Mouse (Mus musculus): ENCODE data around the gene Rhbdf2. TPM values are rescaled to one million over a fixed set of nuclear protein-coding genes. Genes with fewer than 3 reads are reported as not detected.
"Not testable (repeated sequence)": the region's sequence is repeated elsewhere in the genome, so short reads cannot be mapped to it uniquely, and the experiment has no call there.

Gene Rhbdf2
- polyA plus RNA-seq, 1 experiment from 2014 or later, result 17.9 TPM

GRCm38 (mm10) chr11:116641168-116641567, 14.3 kb upstream of the Rhbdf2 start:
- H3K4me3 ChIP-seq (ENCODE audit: low read length), result no peak overlapping the region
- no peaks in the 10 kb centered on the region for H3K9me3 ChIP-seq (ENCODE audit: control insufficient read depth, low read length)
- no peak overlapping the region for H3K4me2 ChIP-seq (ENCODE audit: low read depth, low read length)
- H3K4me1 ChIP-seq (replicated peaks; ENCODE audit: control insufficient read depth, insufficient read depth, low read length), result peaks cover 11% of the 10 kb centered on the region
- H3K27ac ChIP-seq (ENCODE audit: low read length), result no peak overlapping the region
- H3K9ac ChIP-seq (ENCODE audit: low read length), result no peak overlapping the region
- H3K27me3 ChIP-seq (ENCODE audit: control insufficient read depth, insufficient read depth, low read depth, low read length), result no peaks in the 10 kb centered on the region
- 49% methylated on average over 5 of the region's 5 CpGs for WGBS
- H3K36me3 ChIP-seq (ENCODE audit: control insufficient read depth, insufficient read depth, low read length), result no peaks in the 10 kb centered on the region
- ATAC-seq (ENCODE audit: low read depth), result no peak

GRCm38 (mm10) chr11:116636607-116637006, 9.8 kb upstream of the Rhbdf2 start:
- not testable (repeated sequence) for H3K9ac ChIP-seq (ENCODE audit: low read length); H3K27ac ChIP-seq (ENCODE audit: low read length); H3K9me3 ChIP-seq (ENCODE audit: control insufficient read depth, low read length); H3K36me3 ChIP-seq (ENCODE audit: control insufficient read depth, insufficient read depth, low read length); H3K27me3 ChIP-seq (ENCODE audit: control insufficient read depth, insufficient read depth, low read depth, low read length); H3K4me2 ChIP-seq (ENCODE audit: low read depth, low read length); ATAC-seq (ENCODE audit: low read depth); H3K4me1 ChIP-seq (replicated peaks; ENCODE audit: control insufficient read depth, insufficient read depth, low read length); H3K4me3 ChIP-seq (ENCODE audit: low read length)
- WGBS, result 71% methylated on average over 8 of the region's 8 CpGs

- H3K27ac ChIP-seq (ENCODE audit: low read length), result peak overlapping the region; percentile 26
- H3K36me3 ChIP-seq (ENCODE audit: control insufficient read depth, insufficient read depth, low read length), result no peaks in the 10 kb centered on the region
- no peaks in the 10 kb centered on the region for H3K27me3 ChIP-seq (ENCODE audit: control insufficient read depth, insufficient read depth, low read depth, low read length)
- no peaks in the 10 kb centered on the region for H3K9me3 ChIP-seq (ENCODE audit: control insufficient read depth, low read length)
- no peaks in the 10 kb centered on the region; the same call in none of the 2 replicates for H3K4me1 ChIP-seq (replicated peaks; ENCODE audit: control insufficient read depth, insufficient read depth, low read length)
- WGBS, result 52% methylated on average over 10 of the region's 10 CpGs
- H3K4me3 ChIP-seq (ENCODE audit: low read length), result no peak overlapping the region
- no peak overlapping the region for H3K4me2 ChIP-seq (ENCODE audit: low read depth, low read length)
- peak; percentile 56 for ATAC-seq (ENCODE audit: low read depth)
- H3K9ac ChIP-seq (ENCODE audit: low read length), result no peak overlapping the region
Measured at GRCm38 (mm10) chr11:116632962-116633361, 6.1 kb upstream of the Rhbdf2 start.

- Histone ChIP-seq H3K9me3 (ENCODE audit: control insufficient read depth, low read length) (no peaks in the 10 kb centered on the region), H3K36me3 (ENCODE audit: control insufficient read depth, insufficient read depth, low read length) (no peaks in the 10 kb centered on the region), H3K4me2 (ENCODE audit: low read depth, low read length) (no peak overlapping the region), H3K9ac (ENCODE audit: low read length) (no peak overlapping the region), H3K4me1 (replicated peaks; ENCODE audit: control insufficient read depth, insufficient read depth, low read length) (no peaks in the 10 kb centered on the region; the same call in none of the 2 replicates), H3K27ac (ENCODE audit: low read length) (no peak overlapping the region), H3K4me3 (ENCODE audit: low read length) (no peak overlapping the region), H3K27me3 (ENCODE audit: control insufficient read depth, insufficient read depth, low read depth, low read length) (no peaks in the 10 kb centered on the region)
- 35% methylated on average over 12 of the region's 12 CpGs for WGBS
- no peak for ATAC-seq (ENCODE audit: low read depth)
Measured at GRCm38 (mm10) chr11:116630171-116630965, 3.5 kb upstream of the Rhbdf2 start.

- Histone ChIP-seq H3K27me3 (ENCODE audit: control insufficient read depth, insufficient read depth, low read depth, low read length) (no peaks in the 10 kb centered on the region), H3K9ac (ENCODE audit: low read length) (no peak overlapping the region), H3K4me3 (ENCODE audit: low read length) (no peak overlapping the region), H3K9me3 (ENCODE audit: control insufficient read depth, low read length) (no peaks in the 10 kb centered on the region), H3K27ac (ENCODE audit: low read length) (no peak overlapping the region), H3K4me1 (replicated peaks; ENCODE audit: control insufficient read depth, insufficient read depth, low read length) (peaks cover 3% of the 10 kb centered on the region), H3K36me3 (ENCODE audit: control insufficient read depth, insufficient read depth, low read length) (no peaks in the 10 kb centered on the region), H3K4me2 (ENCODE audit: low read depth, low read length) (no peak overlapping the region)
- ATAC-seq (ENCODE audit: low read depth), result no peak
- 80% methylated on average over 6 of the region's 6 CpGs for WGBS
Measured at GRCm38 (mm10) chr11:116629472-116629871, 2.7 kb upstream of the Rhbdf2 start.

GRCm38 (mm10) chr11:116628712-116629111, 1.9 kb upstream of the Rhbdf2 start:
- H3K9me3 ChIP-seq (ENCODE audit: control insufficient read depth, low read length), result no peaks in the 10 kb centered on the region
- no peak overlapping the region for H3K27ac ChIP-seq (ENCODE audit: low read length)
- no peaks in the 10 kb centered on the region for H3K36me3 ChIP-seq (ENCODE audit: control insufficient read depth, insufficient read depth, low read length)
- no peaks in the 10 kb centered on the region for H3K27me3 ChIP-seq (ENCODE audit: control insufficient read depth, insufficient read depth, low read depth, low read length)
- WGBS, result 43% methylated on average over 9 of the region's 9 CpGs
- no peak overlapping the region for H3K4me2 ChIP-seq (ENCODE audit: low read depth, low read length)
- ATAC-seq (ENCODE audit: low read depth), result peak; percentile 51
- H3K4me1 ChIP-seq (replicated peaks; ENCODE audit: control insufficient read depth, insufficient read depth, low read length), result peaks cover 5% of the 10 kb centered on the region
- no peak overlapping the region for H3K4me3 ChIP-seq (ENCODE audit: low read length)
- H3K9ac ChIP-seq (ENCODE audit: low read length), result no peak overlapping the region

GRCm38 (mm10) chr11:116627072-116628020, 527 bp upstream of the Rhbdf2 start:
- 30% methylated on average over 10 of the region's 10 CpGs for WGBS
- Histone ChIP-seq H3K36me3 (ENCODE audit: control insufficient read depth, insufficient read depth, low read length) (no peaks in the 10 kb centered on the region), H3K9ac (ENCODE audit: low read length) (no peak overlapping the region), H3K4me1 (replicated peaks; ENCODE audit: control insufficient read depth, insufficient read depth, low read length) (peaks cover 15% of the 10 kb centered on the region), H3K27ac (ENCODE audit: low read length) (no peak overlapping the region), H3K27me3 (ENCODE audit: control insufficient read depth, insufficient read depth, low read depth, low read length) (no peaks in the 10 kb centered on the region), H3K4me3 (ENCODE audit: low read length) (no peak overlapping the region), H3K9me3 (ENCODE audit: control insufficient read depth, low read length) (no peaks in the 10 kb centered on the region), H3K4me2 (ENCODE audit: low read depth, low read length) (no peak overlapping the region)
- ATAC-seq (ENCODE audit: low read depth), result no peak

- H3K4me1 ChIP-seq (replicated peaks; ENCODE audit: control insufficient read depth, insufficient read depth, low read length), result peaks cover 35% of the 10 kb centered on the region
- H3K27me3 ChIP-seq (ENCODE audit: control insufficient read depth, insufficient read depth, low read depth, low read length), result no peaks in the 10 kb centered on the region
- H3K9me3 ChIP-seq (ENCODE audit: control insufficient read depth, low read length), result no peaks in the 10 kb centered on the region
- H3K27ac ChIP-seq (ENCODE audit: low read length), result no peak overlapping the region
- H3K4me3 ChIP-seq (ENCODE audit: low read length), result no peak overlapping the region
- H3K9ac ChIP-seq (ENCODE audit: low read length), result no peak overlapping the region
- ATAC-seq (ENCODE audit: low read depth), result no peak
- WGBS, result 74% methylated on average over 17 of the region's 17 CpGs
- H3K4me2 ChIP-seq (ENCODE audit: low read depth, low read length), result no peak overlapping the region
- no peaks in the 10 kb centered on the region for H3K36me3 ChIP-seq (ENCODE audit: control insufficient read depth, insufficient read depth, low read length)
Measured at GRCm38 (mm10) chr11:116625081-116626000, 1.5 kb downstream of the Rhbdf2 start.

Data from lung, embryonic 16.5 days (tissue).